Mouse (Mus musculus): Measurements from ENCODE around the gene Aldh2.
"Not testable (repeated sequence)": the region's sequence is repeated elsewhere in the genome, so short reads cannot be mapped to it uniquely, and the experiment has no call there.

Aldh2 gene

GRCm38 (mm10) chr5:121593451-121594401 lies at the start of gene Aldh2:
Aldh2 (minus strand) TSS chr5:121593824.
- DNase-seq (ENCODE audit: low read depth, low spot score): peak; percentile 87

- DNase-seq (ENCODE audit: low read depth, low spot score): no peak
Measured at GRCm38 (mm10) chr5:121639601-121640000, 46.0 kb upstream of the Aldh2 start.

- DNase-seq (ENCODE audit: low read depth, low spot score): no peak
Measured at GRCm38 (mm10) chr5:121637296-121637695, 43.7 kb upstream of the Aldh2 start.

GRCm38 (mm10) chr5:121634668-121635067 lies 41.0 kb upstream of the Aldh2 start:
- no peak for DNase-seq (ENCODE audit: low read depth, low spot score)

GRCm38 (mm10) chr5:121632804-121633203 lies 39.2 kb upstream of the Aldh2 start:
- DNase-seq (ENCODE audit: low read depth, low spot score): no peak

GRCm38 (mm10) chr5:121631106-121631647 lies 37.6 kb upstream of the Aldh2 start:
- not testable (repeated sequence) for DNase-seq (ENCODE audit: low read depth, low spot score)

GRCm38 (mm10) chr5:121627871-121628270 lies 34.2 kb upstream of the Aldh2 start:
- peak; percentile 69 for DNase-seq (ENCODE audit: low read depth, low spot score)

- no peak for DNase-seq (ENCODE audit: low read depth, low spot score)
Measured at GRCm38 (mm10) chr5:121623241-121623640, 29.6 kb upstream of the Aldh2 start.

- no peak for DNase-seq (ENCODE audit: low read depth, low spot score)
Measured at GRCm38 (mm10) chr5:121621102-121621501, 27.5 kb upstream of the Aldh2 start.

- peak; percentile 91 for DNase-seq (ENCODE audit: low read depth, low spot score)
Measured at GRCm38 (mm10) chr5:121618592-121619513, 25.2 kb upstream of the Aldh2 start, which contains the start of gene Acad12. Acad12 (minus strand) TSS chr5:121618938.

- not testable (repeated sequence) for DNase-seq (ENCODE audit: low read depth, low spot score)
Measured at GRCm38 (mm10) chr5:121614921-121615320, 21.3 kb upstream of the Aldh2 start.

- DNase-seq (ENCODE audit: low read depth, low spot score): no peak
Measured at GRCm38 (mm10) chr5:121612036-121612435, 18.4 kb upstream of the Aldh2 start.

- not testable (repeated sequence) for DNase-seq (ENCODE audit: low read depth, low spot score)
Measured at GRCm38 (mm10) chr5:121609556-121610135, 16.0 kb upstream of the Aldh2 start.

GRCm38 (mm10) chr5:121606151-121606550 lies 12.5 kb upstream of the Aldh2 start:
- DNase-seq (ENCODE audit: low read depth, low spot score): peak; percentile 79

- DNase-seq (ENCODE audit: low read depth, low spot score): not testable (repeated sequence)
Measured at GRCm38 (mm10) chr5:121603815-121604214, 10.2 kb upstream of the Aldh2 start.

- DNase-seq (ENCODE audit: low read depth, low spot score): peak; percentile 86
Measured at GRCm38 (mm10) chr5:121601547-121602299, 8.1 kb upstream of the Aldh2 start.

- no peak for DNase-seq (ENCODE audit: low read depth, low spot score)
Measured at GRCm38 (mm10) chr5:121598871-121599610, 5.4 kb upstream of the Aldh2 start.

GRCm38 (mm10) chr5:121597991-121598537 lies 4.4 kb upstream of the Aldh2 start:
- no peak for DNase-seq (ENCODE audit: low read depth, low spot score)

- no peak for DNase-seq (ENCODE audit: low read depth, low spot score)
Measured at GRCm38 (mm10) chr5:121597332-121597731, 3.7 kb upstream of the Aldh2 start.

GRCm38 (mm10) chr5:121596226-121596625 lies 2.6 kb upstream of the Aldh2 start:
- DNase-seq (ENCODE audit: low read depth, low spot score): no peak
